Mouse (Mus musculus) cerebellum, adult 2 months (tissue): ENCODE measurements around the gene Il1rapl1.

Experiments
- CTCF ChIP-seq: fragments of 200-500 bp; IDR thresholded peaks from 2 replicates; pipeline ENCODE4 v1.5.1; 2011; ENCODE audit warnings: low read depth, mild to moderate bottlenecking, control low read depth, low read length, moderate library complexity, borderline replicate concordance; ENCODE audit not compliant: insufficient read depth
- POLR2A ChIP-seq: fragments of 200-500 bp; IDR thresholded peaks from 2 replicates; pipeline ENCODE4 v1.6.1; 2011; ENCODE audit warnings: low read length, control low read depth, borderline replicate concordance; ENCODE audit not compliant: insufficient read depth

DNA sequence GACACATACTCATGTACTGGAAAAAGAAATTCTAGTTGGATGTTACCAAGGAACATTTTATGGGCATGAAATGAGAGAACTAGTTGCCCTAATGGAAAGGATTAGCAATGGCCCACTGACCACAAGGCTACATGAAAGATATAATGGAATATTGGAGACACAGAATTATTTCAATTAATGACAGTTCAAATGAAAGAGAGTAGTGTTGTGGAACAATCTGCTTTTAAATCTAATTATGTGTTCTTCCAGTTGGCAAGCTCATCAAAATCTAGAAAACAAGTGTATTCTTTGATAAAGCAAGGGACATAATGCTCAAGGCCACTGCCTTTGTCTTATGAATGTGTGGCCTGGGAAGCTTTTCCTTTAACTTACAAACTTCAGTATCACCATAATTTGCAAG lies 1113.1 kb downstream of the Il1rapl1 start:
- TF ChIP-seq POLR2A (no peak), CTCF (no peak)
